Mouse (Mus musculus) intestine, embryonic 14.5 days (tissue): ENCODE data around the gene Gemin7. TPM values are rescaled to one million over a fixed set of nuclear protein-coding genes. Genes with fewer than 3 reads are reported as not detected.

Experiments
- ATAC-seq: fragments of 200-750 bp; cut with Nextera tagmentation; replicated peaks from 2 replicates; pipeline ENCODE4 v1.8.0; 2017; ENCODE audit warnings: low read depth, moderate number of reproducible peaks, moderate TSS enrichment, moderate library complexity; ENCODE audit not compliant: low FRiP score, low TSS enrichment
- DNase-seq: peaks from one replicate; pipeline ENCODE4 v3.0.0-alpha.2; 2018; ENCODE audit warnings: low spot score
- H3K27ac ChIP-seq: fragments of 300-500 bp; sonication (generic); 2 replicates; pipeline ENCODE4 v1.5.1; 2014; ENCODE audit warnings: low read depth, mild to moderate bottlenecking, control low read depth
- H3K27me3 ChIP-seq: fragments of 300-500 bp; sonication (generic); replicated peaks from 2 replicates; pipeline ENCODE4 v1.6.1; 2014; ENCODE audit warnings: low read length, control low read depth; ENCODE audit not compliant: control insufficient read depth, insufficient read depth
- H3K36me3 ChIP-seq: fragments of 300-500 bp; sonication (generic); 2 replicates; pipeline ENCODE4 v1.6.1; 2014; ENCODE audit warnings: low read length, control low read depth; ENCODE audit not compliant: control insufficient read depth, insufficient read depth
- H3K4me1 ChIP-seq: fragments of 300-500 bp; sonication (generic); replicated peaks from 2 replicates; pipeline ENCODE4 v1.6.1; 2014; ENCODE audit warnings: low read length, control low read depth, mixed read lengths; ENCODE audit not compliant: control insufficient read depth, insufficient read depth
- H3K4me2 ChIP-seq: fragments of 300-500 bp; sonication (generic); 2 replicates; pipeline ENCODE4 v1.6.1; 2014; ENCODE audit warnings: low read length
- H3K4me3 ChIP-seq: fragments of 300-500 bp; sonication (generic); 2 replicates; pipeline ENCODE4 v1.5.1; 2014; ENCODE audit warnings: low read depth, low read length, control low read depth, mixed read lengths
- H3K9ac ChIP-seq: fragments of 300-500 bp; sonication (generic); 2 replicates; pipeline ENCODE4 v1.6.1; 2014; ENCODE audit warnings: mild to moderate bottlenecking, low read length
- H3K9me3 ChIP-seq: fragments of 300-500 bp; sonication (generic); 2 replicates; pipeline ENCODE4 v1.6.1; 2016; ENCODE audit warnings: low read length, control low read depth; ENCODE audit not compliant: control insufficient read depth
- WGBS: fragments of 180-500 bp; shearing (Covaris S2); extraction: QIAGEN DNeasy Blood & Tissue Kit; methylation state at CpG from one replicate; pipeline ENCODE4 v1.1.7; 2014; 5-methylcytosine and 5-hydroxymethylcytosine counted together
- polyA plus RNA-seq: library from polyadenylated mRNA; unstranded; fragments of >200 nt; fragmentation: Nextera tagmentation; extraction: Ambion mirVana; gene quantifications from 2 replicates; pipeline ENCODE4 v1.2.1, GENCODE M21; 2014

The Gemin7 gene
- polyA plus RNA-seq, 1 experiment from 2014 or later, result 176 TPM

GRCm38 (mm10) chr7:19547344-19547969, 29.9 kb downstream of the Gemin7 start:
- Histone ChIP-seq H3K27me3 (no peaks in the 10 kb centered on the region), H3K9ac (no peak overlapping the region), H3K4me3 (no peak overlapping the region), H3K36me3 (peaks cover 4% of the 10 kb centered on the region; the same call in 1 of the 2 replicates), H3K9me3 (no peaks in the 10 kb centered on the region), H3K27ac (no peak overlapping the region), H3K4me2 (no peak overlapping the region), H3K4me1 (peaks cover 26% of the 10 kb centered on the region)
- 72% methylated on average over 2 of the region's 2 CpGs for WGBS
- no peak for DNase-seq
- ATAC-seq, result 0 out of 2 replicates have a peak, but pooled peaks have one; percentile 32

- H3K27ac ChIP-seq, result no peak overlapping the region
- no peak for DNase-seq
Measured at GRCm38 (mm10) chr7:19546007-19546406, 31.4 kb downstream of the Gemin7 start.

GRCm38 (mm10) chr7:19543584-19543983, 33.8 kb downstream of the Gemin7 start:
- H3K4me3 ChIP-seq, result no peak overlapping the region
- H3K27ac ChIP-seq, result no peak overlapping the region
- H3K4me1 ChIP-seq, result peaks cover 24% of the 10 kb centered on the region
- no peak for DNase-seq
- H3K4me2 ChIP-seq, result no peak overlapping the region
- H3K27me3 ChIP-seq, result no peaks in the 10 kb centered on the region
- no peak overlapping the region for H3K9ac ChIP-seq
- 48% methylated on average over 6 of the region's 6 CpGs for WGBS
- H3K9me3 ChIP-seq, result no peaks in the 10 kb centered on the region
- H3K36me3 ChIP-seq, result 0 out of 2 replicates have a peak, but pooled peaks cover 5% of the 10 kb centered on the region
- no peak for ATAC-seq

More at GRCm38 (mm10) chr7:19546007-19546406, 31.4 kb downstream of the Gemin7 start:
- Histone ChIP-seq H3K9ac (no peak overlapping the region), H3K27me3 (no peaks in the 10 kb centered on the region), H3K4me3 (no peak overlapping the region), H3K36me3 (0 out of 2 replicates have a peak, but pooled peaks cover 5% of the 10 kb centered on the region), H3K4me2 (no peak overlapping the region), H3K4me1 (peaks cover 24% of the 10 kb centered on the region), H3K9me3 (no peaks in the 10 kb centered on the region)
- 0 out of 2 replicates have a peak, but pooled peaks have one; percentile 8 for ATAC-seq
- 29% methylated on average over 3 of the region's 3 CpGs for WGBS

GRCm38 (mm10) chr7:19542155-19542691, 35.2 kb downstream of the Gemin7 start:
- Histone ChIP-seq H3K9ac (no peak overlapping the region), H3K36me3 (0 out of 2 replicates have a peak, but pooled peaks cover 5% of the 10 kb centered on the region), H3K27me3 (no peaks in the 10 kb centered on the region), H3K9me3 (no peaks in the 10 kb centered on the region), H3K27ac (no peak overlapping the region), H3K4me3 (no peak overlapping the region), H3K4me1 (peaks cover 24% of the 10 kb centered on the region), H3K4me2 (no peak overlapping the region)
- WGBS, result 75% methylated on average over 8 of the region's 8 CpGs
- no peak for DNase-seq
- no peak for ATAC-seq

GRCm38 (mm10) chr7:19541681-19542154, 35.7 kb downstream of the Gemin7 start:
- ATAC-seq (no peak), DNase-seq (no peak)
- Histone ChIP-seq H3K4me3 (no peak overlapping the region), H3K9me3 (no peaks in the 10 kb centered on the region), H3K36me3 (0 out of 2 replicates have a peak, but pooled peaks cover 5% of the 10 kb centered on the region), H3K4me1 (peaks cover 20% of the 10 kb centered on the region), H3K4me2 (no peak overlapping the region), H3K27ac (no peak overlapping the region), H3K9ac (no peak overlapping the region), H3K27me3 (no peaks in the 10 kb centered on the region)
- WGBS, result 81% methylated on average over 7 of the region's 7 CpGs

- no peaks in the 10 kb centered on the region for H3K27me3 ChIP-seq
- H3K4me3 ChIP-seq, result no peak overlapping the region
- H3K4me1 ChIP-seq, result peaks cover 12% of the 10 kb centered on the region
- no peak for ATAC-seq
- H3K9me3 ChIP-seq, result no peaks in the 10 kb centered on the region
- DNase-seq, result no peak
- H3K36me3 ChIP-seq, result 0 out of 2 replicates have a peak, but pooled peaks cover 5% of the 10 kb centered on the region
- no peak overlapping the region for H3K27ac ChIP-seq
- 88% methylated on average over 2 of the region's 2 CpGs for WGBS
- H3K9ac ChIP-seq, result no peak overlapping the region
- H3K4me2 ChIP-seq, result no peak overlapping the region
Measured at GRCm38 (mm10) chr7:19540771-19541566, 36.4 kb downstream of the Gemin7 start.

- Histone ChIP-seq H3K4me2 (no peak overlapping the region), H3K9me3 (no peaks in the 10 kb centered on the region), H3K9ac (no peak overlapping the region), H3K36me3 (peaks cover 55% of the 10 kb centered on the region), H3K27ac (no peak overlapping the region), H3K4me1 (no peaks in the 10 kb centered on the region), H3K27me3 (no peaks in the 10 kb centered on the region), H3K4me3 (no peak overlapping the region)
- 92% methylated on average over 10 of the region's 10 CpGs for WGBS
- no peak for ATAC-seq
- DNase-seq, result no peak
Measured at GRCm38 (mm10) chr7:19534676-19535075, 42.7 kb downstream of the Gemin7 start.

- Histone ChIP-seq H3K27me3 (no peaks in the 10 kb centered on the region), H3K9me3 (no peaks in the 10 kb centered on the region), H3K4me3 (no peak overlapping the region), H3K27ac (no peak overlapping the region), H3K36me3 (peaks cover 61% of the 10 kb centered on the region), H3K4me2 (no peak overlapping the region), H3K9ac (no peak overlapping the region), H3K4me1 (no peaks in the 10 kb centered on the region)
- DNase-seq, result no peak
- no peak for ATAC-seq
- WGBS, result 84% methylated on average over 14 of the region's 14 CpGs
Measured at GRCm38 (mm10) chr7:19532240-19532639, 45.2 kb downstream of the Gemin7 start.
